Comparison of ENCODE assay signal across 20 mouse cellular contexts in genomic region chr6:52842598-52842997, GRCm38 (mm10).
DNase-seq lines count a peak whose midpoint lies in the region; ATAC-seq and TF ChIP-seq lines count a peak whose summit lies in the region.
"Had no signal": no experiment of that assay in that cellular context is flagged by ENCODE, and none has a peak within 500 bp of the region (broad histone marks: within the 10 kb centered on the region; RNA-seq: fewer than 3 reads in every experiment).

No protein-coding gene starts in this region.

- H3K9me3 ChIP-seq in heart, embryonic 16.5 days (replicated peaks; ENCODE audit: control insufficient read depth, low read length): no peaks in the 10 kb centered on the region
- H3K9me3 ChIP-seq in heart, embryonic 11.5 days (replicated peaks; ENCODE audit: control insufficient read depth, low read length): no peaks in the 10 kb centered on the region
- H3K9me3 ChIP-seq: embryonic facial prominence, embryonic 13.5 days; hindbrain, embryonic 15.5 days; neural tube, embryonic 12.5 days had no signal

- WGBS in heart, embryonic 16.5 days: 78% methylated on average over 6 of the region's 6 CpGs
- WGBS in heart, embryonic 11.5 days (ENCODE audit: insufficient replicate concordance): 73% methylated on average over 6 of the region's 6 CpGs
- 33% methylated on average over 6 of the region's 6 CpGs for WGBS in bone marrow, adult 2 months

- TF ChIP-seq POLR2A in bone marrow, adult 2 months (IDR thresholded peaks at IDR 0.05; ENCODE audit: borderline replicate concordance, control insufficient read depth, low read depth, low read length): no peak

- DNase-seq in 416B (ENCODE audit: low read depth): peak; percentile 74
- DNase-seq in frontal cortex, postnatal 10 days (ENCODE audit: low spot score in 2 of 2): no peak
- DNase-seq in ovary, adult 18-20 months (ENCODE audit: low spot score): no peak
- DNase-seq in urinary bladder, postnatal 25 days (ENCODE audit: low spot score): no peak
- DNase-seq: adrenal gland, adult 8-10 months; gastrocnemius, adult 2 months; heart, postnatal 14 days; right cerebral cortex, postnatal 14 days had no signal

- H3K9ac ChIP-seq in heart, embryonic 16.5 days (ENCODE audit: low read length): no peak overlapping the region
- H3K9ac ChIP-seq in heart, embryonic 11.5 days (ENCODE audit: low read depth, low read length): no peak overlapping the region
- H3K9ac ChIP-seq: embryonic facial prominence, embryonic 13.5 days; hindbrain, embryonic 15.5 days; lung, embryonic 14.5 days; neural tube, embryonic 12.5 days had no signal

- H3K27ac ChIP-seq in heart, embryonic 16.5 days (ENCODE audit: low read length): peak overlapping the region; percentile 40
- H3K27ac ChIP-seq in heart, embryonic 11.5 days (ENCODE audit: low read depth, low read length): no peak overlapping the region
- H3K27ac ChIP-seq in bone marrow, adult 2 months (ENCODE audit: control insufficient read depth, insufficient read depth, low read depth, low read length, poor library complexity): peak overlapping the region; percentile 47; the same call in 1 of the 2 replicates
- H3K27ac ChIP-seq: embryonic facial prominence, embryonic 13.5 days; gastrocnemius, adult 2 months; hindbrain, embryonic 15.5 days; layer of hippocampus, adult 2 months; neural tube, embryonic 12.5 days had no signal

- TF ChIP-seq CTCF in bone marrow, adult 2 months (IDR thresholded peaks at IDR 0.05; ENCODE audit: control insufficient read depth, insufficient read depth, low read length): no peak

- peaks cover 20% of the 10 kb centered on the region for H3K4me1 ChIP-seq in heart, embryonic 16.5 days (ENCODE audit: control insufficient read depth, insufficient read depth, low read length)
- peaks cover 23% of the 10 kb centered on the region for H3K4me1 ChIP-seq in heart, embryonic 11.5 days (ENCODE audit: control insufficient read depth, insufficient read depth, low read length)
- H3K4me1 ChIP-seq in bone marrow, adult 2 months (ENCODE audit: control insufficient read depth, insufficient read depth, low read length): peaks cover 8% of the 10 kb centered on the region

- no peaks in the 10 kb centered on the region for H3K27me3 ChIP-seq in heart, embryonic 16.5 days (ENCODE audit: control insufficient read depth, insufficient read depth, low read length)
- H3K27me3 ChIP-seq in heart, embryonic 11.5 days (ENCODE audit: control insufficient read depth, insufficient read depth, low read length): no peaks in the 10 kb centered on the region
- H3K27me3 ChIP-seq: embryonic facial prominence, embryonic 13.5 days; hindbrain, embryonic 15.5 days; neural tube, embryonic 12.5 days had no signal

- no peaks in the 10 kb centered on the region for H3K36me3 ChIP-seq in heart, embryonic 16.5 days (ENCODE audit: control insufficient read depth, insufficient read depth)
- H3K36me3 ChIP-seq in heart, embryonic 11.5 days (ENCODE audit: control insufficient read depth, insufficient read depth, low read length): no peaks in the 10 kb centered on the region
- H3K36me3 ChIP-seq: embryonic facial prominence, embryonic 13.5 days; hindbrain, embryonic 15.5 days; neural tube, embryonic 12.5 days had no signal

- ATAC-seq in heart, embryonic 16.5 days (replicated peaks; ENCODE audit: extremely low read depth, insufficient read depth, low FRiP score): no peak
- ATAC-seq in heart, embryonic 11.5 days (replicated peaks; ENCODE audit: insufficient number of reproducible peaks, low FRiP score, low TSS enrichment): no peak
- peak; percentile 93 for ATAC-seq in monocyte, adult 5-6 weeks (replicated peaks; ENCODE audit: insufficient number of reproducible peaks, low FRiP score, low TSS enrichment, poor library complexity, severe bottlenecking)
- ATAC-seq: forebrain, embryonic 16.5 days; intestine, postnatal 0 days had no signal

- H3K4me2 ChIP-seq in heart, embryonic 16.5 days (ENCODE audit: low read depth, low read length): no peak overlapping the region
- no peak overlapping the region for H3K4me2 ChIP-seq in heart, embryonic 11.5 days
- H3K4me2 ChIP-seq: embryonic facial prominence, embryonic 13.5 days; hindbrain, embryonic 15.5 days; liver, embryonic 11.5 days; lung, embryonic 14.5 days; neural tube, embryonic 12.5 days had no signal

- no peak overlapping the region for H3K4me3 ChIP-seq in heart, embryonic 16.5 days (ENCODE audit: low read length)
- H3K4me3 ChIP-seq in heart, embryonic 11.5 days (ENCODE audit: low read depth, low read length): no peak overlapping the region
- no peak overlapping the region for H3K4me3 ChIP-seq in bone marrow, adult 2 months (replicated peaks; ENCODE audit: control insufficient read depth, low read depth, low read length)
- H3K4me3 ChIP-seq: embryonic facial prominence, embryonic 13.5 days; gastrocnemius, adult 2 months; hindbrain, embryonic 15.5 days; layer of hippocampus, adult 2 months; neural tube, embryonic 12.5 days had no signal
